Mouse (Mus musculus): Measurements from ENCODE around the gene Col27a1. TPM values are rescaled to one million over a fixed set of nuclear protein-coding genes. Genes with fewer than 3 reads are reported as not detected.

The Col27a1 gene
- total RNA-seq, 2 experiments from 2014 or later: 17.5 to 19.5 TPM

DNA sequence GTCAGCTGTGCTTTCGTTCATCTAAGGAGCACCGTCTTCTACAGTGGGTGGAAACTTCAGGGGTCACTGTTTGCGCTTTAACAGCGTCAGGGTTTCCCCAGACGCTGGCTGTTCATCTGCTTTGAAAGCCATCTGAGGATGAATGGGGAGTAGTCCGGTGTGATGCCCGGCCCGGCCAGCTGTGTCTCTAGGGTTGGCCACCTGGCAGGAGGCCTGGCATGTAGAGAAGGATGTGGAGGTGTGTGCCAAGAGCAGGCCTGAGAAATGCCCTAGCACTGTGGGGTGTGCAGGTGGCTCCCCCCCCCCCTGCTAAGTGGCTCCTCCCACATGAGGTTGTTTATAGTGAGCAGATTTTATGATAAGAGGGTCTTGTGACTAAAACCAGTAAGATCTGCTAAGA is 8.4 kb downstream of the Col27a1 start:
- DNase-seq (ENCODE audit: low spot score in 2 of 2): no peak

DNA sequence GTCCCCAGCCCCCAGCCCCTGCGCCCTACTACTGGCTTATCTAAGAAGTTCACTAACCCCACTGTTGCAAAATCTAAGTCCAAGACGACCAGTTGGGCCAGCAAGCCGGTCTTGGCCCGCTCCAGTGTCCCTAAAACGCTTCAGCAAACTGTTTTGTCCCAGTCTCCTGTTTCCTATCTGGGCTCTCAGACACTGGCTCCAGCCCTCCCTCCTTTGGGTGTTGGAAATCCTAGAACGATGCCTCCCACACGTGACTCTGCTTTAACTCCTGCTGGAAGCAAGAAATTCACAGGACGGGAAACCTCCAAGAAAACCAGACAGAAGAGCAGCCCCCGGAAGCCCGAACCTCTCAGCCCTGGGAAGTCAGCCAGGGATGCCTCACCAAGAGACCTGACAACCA is 11.6 kb downstream of the Col27a1 start:
- no peak for DNase-seq (ENCODE audit: low spot score in 2 of 2)

DNA sequence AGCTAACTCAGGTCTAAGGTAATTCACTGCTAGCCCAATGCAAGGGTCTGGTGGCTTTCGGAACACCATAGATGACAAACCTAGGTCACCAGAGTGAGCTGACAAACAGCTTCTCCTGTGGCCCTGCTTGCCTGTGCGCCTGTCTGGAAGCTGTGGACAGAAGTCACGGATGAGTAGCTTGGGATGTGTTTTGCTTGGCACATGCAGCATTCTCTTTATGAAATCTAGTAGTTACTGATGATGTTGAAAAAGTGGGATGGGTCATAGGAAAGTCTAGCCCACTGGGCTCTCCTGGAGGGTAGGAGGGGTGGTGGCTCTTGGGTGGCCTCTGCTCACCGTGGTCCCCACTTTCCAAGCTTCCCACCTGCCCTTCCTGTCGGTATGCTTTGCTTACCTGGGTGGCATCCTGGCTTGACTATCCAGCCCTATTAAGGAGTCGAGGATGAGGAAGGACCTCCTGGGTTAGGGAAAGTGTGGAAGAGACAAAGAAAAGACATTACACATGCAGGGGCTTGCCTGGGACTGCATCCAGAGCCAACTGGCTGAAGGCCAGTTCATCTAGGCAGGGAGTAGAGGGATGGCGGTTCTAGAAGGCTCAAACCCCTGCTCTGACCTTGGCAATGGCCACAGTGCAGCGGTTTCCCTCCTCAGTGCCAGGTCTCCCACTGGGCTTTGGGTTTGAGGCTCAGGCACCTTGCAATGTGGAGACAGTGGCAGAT is 12.5 kb downstream of the Col27a1 start:
- peak in 1 of 2 experiments; percentile 47 for DNase-seq (ENCODE audit: low spot score in 2 of 2)

DNA sequence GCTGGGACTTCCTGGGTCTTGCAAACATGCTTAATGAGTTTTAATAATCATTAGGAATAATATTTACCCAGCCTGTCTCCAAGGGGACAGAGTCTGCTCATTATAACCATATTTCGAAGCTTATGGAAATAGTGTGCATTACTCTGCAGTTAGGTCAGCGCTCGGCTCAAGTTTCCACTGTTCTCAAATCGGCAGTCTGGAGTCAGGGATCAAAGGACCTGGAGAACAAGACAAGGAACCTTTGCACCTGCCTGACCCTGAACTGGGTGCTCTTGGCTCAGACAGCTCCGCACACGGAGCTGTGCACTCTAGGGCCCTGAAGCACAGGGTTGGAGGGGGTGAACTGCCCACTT is 13.1 kb downstream of the Col27a1 start:
- DNase-seq (ENCODE audit: low spot score in 2 of 2): no peak

DNA sequence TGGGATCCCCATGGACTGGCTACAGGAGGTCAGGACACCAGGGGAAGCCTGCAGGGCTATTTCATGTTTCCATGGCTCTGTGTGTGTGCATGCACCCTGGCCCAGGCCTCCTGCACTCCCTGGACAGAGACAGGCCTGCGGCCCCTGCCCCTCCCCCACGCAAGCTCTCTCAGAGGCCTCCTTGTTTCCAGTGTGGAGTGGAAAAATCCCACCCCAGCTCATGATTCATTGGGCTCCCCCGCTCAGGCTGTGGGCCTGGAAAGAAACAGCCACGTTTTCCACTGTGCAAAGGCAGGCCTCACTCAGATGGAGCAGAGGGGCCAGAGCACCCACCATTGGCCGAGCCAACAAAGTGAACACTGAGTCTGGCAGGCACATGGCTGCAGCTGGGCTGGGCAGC is 15.1 kb downstream of the Col27a1 start:
- DNase-seq (ENCODE audit: low spot score in 2 of 2): peak in 1 of 2 experiments; percentile 64

DNA sequence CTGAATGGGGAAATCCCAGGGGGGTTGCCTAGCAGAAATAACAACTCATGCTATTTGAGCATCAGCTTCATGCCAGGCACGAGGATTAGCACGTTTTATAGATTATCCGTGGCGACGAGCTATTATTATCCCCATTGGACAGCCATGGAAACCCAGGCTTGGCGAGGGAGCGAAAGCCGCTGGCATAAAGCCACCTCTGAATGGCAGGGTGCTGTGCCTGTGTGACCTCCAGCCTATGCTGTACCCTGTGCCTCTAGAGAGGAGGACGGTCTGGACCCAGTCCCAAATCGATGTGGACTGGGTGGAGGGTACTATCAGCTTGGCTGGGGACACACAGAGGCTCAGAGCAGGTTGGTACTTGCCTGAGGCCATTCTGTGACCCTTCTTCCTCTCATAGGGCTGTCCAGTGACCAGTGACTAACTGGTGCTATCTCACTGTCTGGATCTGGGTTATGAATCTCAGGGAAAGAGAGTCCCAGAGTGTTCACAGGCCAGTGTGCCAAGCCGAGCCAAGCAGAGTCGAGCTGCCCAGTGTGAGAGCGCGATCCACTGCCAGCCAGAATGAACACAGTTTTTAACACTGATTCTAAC is 16.3 kb downstream of the Col27a1 start:
- no peak for DNase-seq (ENCODE audit: low spot score in 2 of 2)

DNA sequence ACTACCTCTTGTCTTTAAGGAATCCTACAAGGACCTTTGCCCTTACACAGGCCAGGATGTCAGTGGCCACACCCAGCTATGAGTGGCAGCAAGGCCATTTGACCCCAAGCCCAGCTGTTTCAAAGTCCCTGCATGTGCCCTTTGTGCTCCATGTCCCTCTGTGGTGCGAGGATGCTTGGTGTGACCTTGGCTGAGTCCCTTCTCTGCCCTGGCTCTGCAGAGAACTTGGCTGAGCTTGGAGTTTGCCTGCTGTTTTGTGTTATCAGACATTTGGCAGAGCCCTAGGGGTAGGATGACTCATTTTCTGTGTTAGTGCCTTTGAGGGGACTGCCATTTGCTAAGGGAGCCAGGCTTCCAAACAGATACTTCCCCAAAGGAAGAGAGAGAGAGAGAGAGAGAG is 17.3 kb downstream of the Col27a1 start:
- no peak for DNase-seq (ENCODE audit: low spot score in 2 of 2)

DNA sequence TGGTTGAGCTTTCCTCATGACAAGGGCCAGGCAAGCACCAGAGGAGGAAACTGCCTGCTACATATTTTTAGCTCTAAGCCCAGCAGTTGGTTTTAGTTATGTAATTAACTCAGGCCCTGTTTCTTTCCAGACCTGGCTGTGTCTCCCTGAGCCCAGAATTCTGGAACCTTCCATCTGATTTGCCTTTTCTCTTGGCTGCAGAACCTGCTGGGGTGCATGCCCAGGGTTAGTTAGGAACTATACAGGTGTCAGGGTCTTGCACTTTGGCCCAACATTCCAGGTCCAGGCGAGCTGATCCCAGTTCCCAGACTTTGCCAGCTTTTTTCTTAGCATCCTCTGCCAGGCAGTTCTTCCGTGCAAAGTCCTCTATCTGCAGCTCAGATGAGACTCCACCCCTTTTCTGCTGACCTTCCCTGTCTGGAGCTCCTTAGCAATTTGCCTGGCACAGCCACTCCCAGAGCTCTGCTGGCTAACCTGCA is 18.8 kb downstream of the Col27a1 start:
- DNase-seq (ENCODE audit: low spot score in 2 of 2): no peak

DNA sequence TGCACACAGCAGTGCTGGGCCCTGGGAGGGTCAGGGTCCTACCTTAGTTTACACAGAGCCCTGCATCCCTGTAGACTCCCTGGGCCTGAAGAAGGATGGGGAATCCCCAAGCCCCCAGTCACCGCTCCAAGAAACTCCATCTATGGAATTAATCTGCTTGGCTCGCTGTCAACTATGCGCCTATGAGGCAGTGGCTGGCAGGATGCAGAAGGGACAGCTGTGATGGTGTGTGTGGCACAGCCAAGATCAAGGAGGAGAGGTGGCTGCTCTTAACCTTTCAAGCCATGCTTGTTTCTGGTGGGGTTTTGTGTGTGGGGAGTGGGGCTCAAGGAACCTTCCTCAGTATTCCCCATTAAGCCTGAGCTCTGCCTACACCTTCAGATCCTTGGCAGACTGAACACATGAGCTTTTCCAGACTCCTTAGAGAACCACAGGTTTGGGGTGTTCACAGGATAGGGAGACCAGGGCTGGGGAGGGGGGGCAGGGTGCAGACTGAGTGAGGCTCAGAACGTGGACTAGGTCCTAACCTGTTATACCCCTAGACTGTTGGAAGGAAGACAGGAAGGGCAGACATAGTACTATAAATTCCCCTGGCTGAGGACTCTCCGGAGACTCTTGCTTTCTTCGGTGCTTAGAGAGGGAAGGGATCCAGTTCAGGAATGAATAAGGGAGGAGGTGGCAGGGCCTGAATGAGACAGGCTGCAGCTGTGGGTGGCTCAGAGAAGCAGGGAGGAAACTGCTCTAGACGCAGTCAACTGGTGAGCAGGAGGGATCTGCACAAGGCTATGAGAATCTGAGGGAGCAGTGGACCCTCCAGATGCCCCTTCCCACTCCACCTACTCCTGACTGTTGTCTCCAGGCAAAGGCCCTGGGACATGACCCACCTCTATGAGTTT is 20.0 kb downstream of the Col27a1 start:
- peak in 1 of 2 experiments; percentile 70 for DNase-seq (ENCODE audit: low spot score in 2 of 2)

DNA sequence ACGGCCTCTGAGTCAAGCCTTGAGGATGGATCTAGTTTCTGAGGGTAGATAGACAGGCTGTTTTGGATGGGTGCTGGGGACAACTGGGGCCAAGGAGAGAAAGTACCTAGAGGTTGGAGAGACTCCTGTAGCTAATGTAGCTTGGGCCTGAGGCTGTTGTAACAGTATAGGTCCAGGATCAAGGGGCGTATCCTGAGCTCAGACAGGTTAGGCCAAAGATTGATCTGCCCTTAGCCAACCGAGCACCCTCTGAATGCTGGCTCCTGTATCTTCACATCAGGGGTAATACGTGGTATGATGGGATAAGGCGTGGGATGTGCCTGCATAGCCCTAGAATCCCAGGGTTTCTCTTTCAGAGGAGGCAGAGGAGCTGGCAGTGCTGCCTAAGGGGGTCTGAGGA is 21.0 kb downstream of the Col27a1 start:
- no peak for DNase-seq (ENCODE audit: low spot score in 2 of 2)

DNA sequence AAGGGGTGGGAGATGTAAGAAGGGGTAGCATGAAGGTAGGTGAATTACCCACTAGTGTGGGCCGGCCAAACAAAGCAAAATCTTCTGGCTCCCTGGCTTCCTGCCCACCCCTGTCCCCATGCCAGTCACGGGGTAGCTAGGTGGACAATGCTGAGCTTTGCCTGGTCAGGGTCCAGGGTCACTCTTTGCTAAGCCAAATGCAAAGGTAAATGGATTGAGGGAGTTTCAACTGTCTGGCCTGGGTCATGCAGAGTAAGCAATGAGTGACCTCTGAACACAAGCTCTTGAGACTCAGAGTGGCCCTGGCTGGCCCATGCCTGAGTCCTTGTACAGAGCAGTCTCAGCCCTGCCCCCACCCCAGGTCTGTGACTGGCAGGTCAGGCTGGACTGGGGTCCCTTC is 22.4 kb downstream of the Col27a1 start:
- DNase-seq (ENCODE audit: low spot score in 2 of 2): no peak

DNA sequence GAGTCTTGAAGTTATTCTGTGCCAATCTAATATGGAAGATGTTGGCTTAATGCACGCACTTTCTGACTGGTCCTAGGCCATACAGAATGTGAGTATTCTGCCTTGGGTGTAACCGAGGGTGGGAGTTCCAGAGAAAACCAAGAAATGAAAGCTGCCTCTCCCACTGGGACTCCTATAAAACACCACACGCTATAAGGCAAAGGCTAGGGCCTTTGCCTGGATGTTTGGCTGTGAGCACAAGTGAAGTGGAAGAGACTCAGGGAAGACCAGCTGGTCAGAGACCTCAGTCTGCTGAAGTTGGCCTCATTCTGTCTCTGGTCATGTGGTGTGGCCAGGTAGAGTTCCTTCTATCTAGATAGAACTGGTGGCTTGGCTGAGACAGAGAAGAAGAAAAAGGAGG is 23.4 kb downstream of the Col27a1 start:
- DNase-seq (ENCODE audit: low spot score in 2 of 2): no peak

DNA sequence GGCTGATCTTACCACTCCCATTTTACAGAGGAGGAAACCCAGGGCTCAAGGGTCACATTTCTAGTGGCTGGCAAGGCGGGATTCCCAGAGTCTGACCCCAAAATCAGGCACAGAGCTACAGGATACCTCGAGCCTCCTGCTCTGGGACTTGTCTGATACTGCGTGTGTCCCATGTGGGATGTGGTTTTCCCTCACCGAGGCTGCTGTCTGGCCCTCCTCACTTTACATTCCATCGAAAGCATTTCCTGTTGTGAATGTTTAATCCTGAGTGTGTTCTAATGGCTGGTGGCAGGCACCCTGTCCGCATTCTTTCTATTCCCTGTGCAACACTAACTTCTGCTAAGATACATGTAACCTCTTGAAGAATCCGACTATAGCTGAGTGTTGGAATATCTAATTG is 24.3 kb downstream of the Col27a1 start:
- DNase-seq (ENCODE audit: low spot score in 2 of 2): no peak

DNA sequence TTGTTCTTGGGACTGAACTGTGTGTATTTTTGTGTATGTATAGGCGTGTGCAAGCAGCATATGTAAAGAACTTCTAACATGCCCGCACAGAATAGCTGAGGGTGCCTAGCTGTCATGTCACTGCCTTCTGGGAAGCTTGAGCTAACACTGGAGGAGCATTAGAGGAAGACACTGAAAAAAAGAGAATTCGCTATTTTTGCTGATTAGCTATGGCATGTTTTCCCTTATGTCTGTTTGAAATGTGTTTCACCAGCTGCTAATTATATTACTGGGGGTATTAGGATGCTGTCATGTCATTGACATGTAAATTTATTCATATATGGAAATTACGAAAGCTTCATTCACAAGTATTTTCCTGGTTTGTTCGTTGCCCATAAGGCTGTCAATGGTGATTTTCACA is 24.9 kb downstream of the Col27a1 start:
- no peak for DNase-seq (ENCODE audit: low spot score in 2 of 2)

DNA sequence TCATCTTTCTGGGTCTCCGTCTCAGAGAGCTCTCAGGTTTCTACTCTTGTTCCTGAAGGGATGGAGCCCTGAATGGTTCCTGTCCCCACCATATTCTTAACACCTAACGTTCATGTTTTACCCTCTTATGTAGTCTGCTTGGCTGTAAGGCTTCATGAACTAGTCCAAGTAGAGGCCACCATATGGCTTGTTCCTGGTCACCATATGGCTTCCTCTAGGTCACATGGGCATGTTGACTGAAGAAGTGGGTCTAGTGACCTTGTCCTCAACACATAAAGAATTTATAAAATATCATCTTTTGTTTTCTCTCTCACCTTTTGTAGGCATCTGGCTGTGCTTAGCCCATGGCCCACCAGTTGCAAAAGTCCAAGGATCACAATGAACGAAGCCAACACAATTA is 27.2 kb downstream of the Col27a1 start:
- DNase-seq (ENCODE audit: low spot score in 2 of 2): no peak

DNA sequence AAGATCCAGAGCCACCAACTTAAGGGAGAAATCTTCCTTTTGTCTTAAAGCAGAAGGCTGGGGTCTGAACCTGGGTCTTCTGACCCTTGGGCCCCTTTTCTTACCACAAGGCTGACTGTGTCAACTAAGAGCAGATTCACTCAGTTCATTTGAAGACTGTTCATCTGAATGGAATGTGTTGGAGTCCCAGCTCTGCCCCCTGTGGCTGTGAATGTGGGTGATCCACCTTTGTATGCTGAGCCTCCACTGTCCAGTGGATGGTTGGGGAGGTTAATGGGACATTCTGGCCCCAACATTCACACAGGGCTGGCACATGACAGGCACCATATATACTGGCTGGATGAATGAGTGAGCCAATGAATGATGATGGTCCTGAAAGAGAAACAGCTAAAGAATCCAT is 34.2 kb downstream of the Col27a1 start:
- DNase-seq (ENCODE audit: low spot score in 2 of 2): no peak

DNA sequence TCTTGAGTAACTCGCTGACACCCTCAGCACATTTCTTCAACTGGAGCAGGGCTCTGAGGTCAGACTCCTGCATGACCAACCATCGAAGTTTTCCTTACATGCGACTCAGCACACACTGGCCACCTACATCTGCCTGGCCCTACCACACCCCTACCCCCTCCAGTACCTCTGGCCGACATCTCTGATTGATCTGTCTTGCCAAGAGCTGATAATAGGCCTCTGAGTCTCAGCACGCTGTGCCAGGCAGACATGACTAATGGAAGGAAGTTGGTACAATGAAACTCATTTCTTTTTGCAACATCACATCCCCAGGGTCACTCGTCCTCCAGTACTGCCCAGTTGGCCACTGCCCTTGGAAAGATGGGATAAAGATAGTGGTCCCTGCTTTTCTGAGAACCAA is 35.1 kb downstream of the Col27a1 start:
- DNase-seq (ENCODE audit: low spot score in 2 of 2): no peak

DNA sequence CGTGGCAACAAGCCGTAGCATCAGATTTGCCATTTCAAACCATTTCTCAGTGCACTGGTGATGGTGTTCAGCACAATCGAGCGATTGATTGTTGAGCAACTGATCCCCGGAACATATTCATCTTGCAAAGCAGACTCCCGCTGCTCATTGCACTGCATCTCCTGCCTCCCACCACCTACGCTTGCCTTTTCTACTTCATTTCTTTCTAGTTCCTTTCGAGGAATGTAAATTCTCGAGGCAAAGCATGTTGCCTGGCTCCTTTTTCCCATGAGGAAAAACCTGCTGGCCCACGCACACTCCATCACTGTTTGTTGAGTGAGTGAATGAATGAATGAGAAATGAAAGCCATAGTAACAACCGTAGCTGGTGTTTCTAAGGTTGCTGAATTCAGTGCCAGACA is 38.0 kb downstream of the Col27a1 start:
- no peak for DNase-seq (ENCODE audit: low spot score in 2 of 2)

DNA sequence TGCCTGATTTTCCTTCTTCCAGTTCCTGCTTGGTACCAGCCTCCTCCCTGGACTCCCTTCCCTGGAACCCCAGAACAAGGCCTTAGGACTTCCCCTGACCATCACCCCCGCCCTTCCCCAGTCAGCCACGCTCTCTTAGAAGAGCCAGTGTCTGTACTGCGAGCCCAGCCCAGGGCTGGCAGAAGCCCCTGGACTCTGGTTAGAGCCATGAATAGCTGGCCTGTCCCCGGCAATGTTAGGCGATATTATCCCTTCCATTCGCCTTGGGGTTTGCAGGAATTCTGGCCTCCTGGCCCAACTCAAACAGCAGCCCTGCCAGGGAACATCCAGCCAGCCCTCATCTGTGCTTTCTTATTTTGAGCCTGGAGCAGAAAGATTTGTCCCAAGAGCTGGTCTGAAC is 39.9 kb downstream of the Col27a1 start:
- peak in 1 of 2 experiments; percentile 74 for DNase-seq (ENCODE audit: low spot score in 2 of 2)

DNA sequence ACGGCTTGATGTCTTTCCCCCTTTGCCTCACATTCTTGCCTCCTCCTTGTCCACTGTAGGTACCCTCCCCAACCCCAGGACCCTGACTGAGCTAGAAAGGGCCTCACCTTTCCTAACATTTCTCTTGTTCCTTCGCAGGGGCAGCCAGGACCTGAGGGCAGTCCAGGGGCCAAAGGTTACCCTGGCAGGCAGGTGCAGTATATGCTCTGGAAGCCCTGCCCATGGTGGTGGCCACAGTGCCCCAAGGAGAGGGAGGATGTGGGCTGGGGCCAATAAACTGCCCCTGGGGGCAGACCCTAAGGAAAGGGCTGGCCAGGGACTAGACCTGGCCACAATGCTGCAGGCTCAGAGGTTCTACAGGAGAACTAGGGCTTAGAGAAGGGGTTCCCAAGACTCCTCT is 40.3 kb downstream of the Col27a1 start:
- no peak for DNase-seq (ENCODE audit: low spot score in 2 of 2)

DNA sequence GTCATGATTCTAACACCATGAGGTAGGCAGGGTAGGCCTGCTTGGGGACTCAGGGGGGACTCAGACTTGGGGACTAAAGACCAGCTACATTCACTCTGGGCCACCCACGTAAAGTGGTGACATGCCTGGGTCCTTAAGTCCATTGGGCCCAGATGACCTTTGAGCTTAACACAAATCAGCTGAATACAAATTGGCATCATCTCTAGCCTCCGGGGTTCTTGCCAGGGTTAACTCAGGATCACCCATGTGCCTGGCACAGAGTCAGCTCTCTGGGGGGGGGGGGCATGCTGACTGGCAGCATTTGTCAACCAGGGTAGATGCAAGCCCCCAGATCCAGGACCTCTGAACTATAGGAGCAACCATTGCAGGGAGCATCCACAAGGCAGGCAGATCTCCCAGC is 42.6 kb downstream of the Col27a1 start:
- no peak for DNase-seq (ENCODE audit: low spot score in 2 of 2)

DNA sequence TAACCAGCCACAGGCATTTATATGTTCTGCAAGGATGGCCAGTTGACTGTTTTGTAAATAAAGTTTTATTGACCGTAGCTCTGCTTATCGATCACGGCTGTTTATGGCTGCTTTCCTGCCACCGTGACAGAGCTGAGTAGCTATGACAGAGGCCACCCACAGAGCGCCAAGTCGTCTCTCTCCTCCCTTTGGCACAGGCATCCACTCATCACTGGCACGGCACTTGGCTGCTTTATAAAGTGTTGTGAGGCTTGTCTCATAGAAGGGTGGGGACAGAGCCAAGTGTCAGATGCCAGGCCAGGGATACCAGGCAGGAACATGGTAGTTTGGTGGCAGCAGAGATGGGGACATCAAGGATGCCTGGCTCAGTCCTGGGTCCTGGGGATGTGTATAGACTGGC is 43.5 kb downstream of the Col27a1 start:
- DNase-seq (ENCODE audit: low spot score in 2 of 2): no peak

All from gastrocnemius, postnatal 4 days (tissue).